Mouse (Mus musculus) liver, adult 2 months (tissue): ENCODE data around the gene Gal3st3.

Experiments used
- CTCF ChIP-seq: fragments of 200-500 bp; IDR thresholded peaks from 2 replicates; pipeline ENCODE4 v1.5.1; 2011; ENCODE audit warnings: low read depth, low read length, control low read depth
- POLR2A ChIP-seq: fragments of 200-500 bp; IDR thresholded peaks from 2 replicates; pipeline ENCODE4 v1.6.1; 2011; ENCODE audit warnings: low read length, control low read depth; ENCODE audit not compliant: insufficient read depth; ENCODE audit errors: extremely low read depth

- TF ChIP-seq POLR2A (0 out of 2 replicates have a peak, but pooled peaks have one; percentile 26), CTCF (no peak)
These were observed 25.1 kb upstream of the Gal3st3 start, which contains the start of gene Pacs1 for GRCm38 (mm10) chr19:5272801-5273733.
